Mouse (Mus musculus) adrenal gland, adult 8-10 months (tissue): ENCODE results near the gene Zfand3. TPM values are rescaled to one million over a fixed set of nuclear protein-coding genes. Genes with fewer than 3 reads are reported as not detected.
A peak's percentile ranks its signal among the peaks of the same experiment; 100 is the strongest.

Experiments
- DNase-seq: peaks from one replicate; pipeline ENCODE4 v3.0.0; 2022
- total RNA-seq, 4 experiments: library from RNA; stranded (reverse); gene quantifications; 2 replicates each; pipeline ENCODE4 v1.2.4; 2022

Zfand3 gene
- total RNA-seq, 4 experiments from 2014 or later = 150 to 175 (median 171) TPM

GRCm38 (mm10) chr17:30155411-30155925, 150.9 kb downstream of the Zfand3 start:
- DNase-seq = no peak

GRCm38 (mm10) chr17:30158419-30159108, 154.0 kb downstream of the Zfand3 start:
- no peak for DNase-seq

GRCm38 (mm10) chr17:30159341-30159740, 154.8 kb downstream of the Zfand3 start:
- DNase-seq = no peak

- DNase-seq = no peak
Measured at GRCm38 (mm10) chr17:30160823-30161432, 156.4 kb downstream of the Zfand3 start.

GRCm38 (mm10) chr17:30162983-30163382, 158.4 kb downstream of the Zfand3 start:
- DNase-seq = no peak

- no peak for DNase-seq
Measured at GRCm38 (mm10) chr17:30163793-30164192, 159.3 kb downstream of the Zfand3 start.

- no peak for DNase-seq
Measured at GRCm38 (mm10) chr17:30164818-30165217, 160.3 kb downstream of the Zfand3 start.

- peak; percentile 57 for DNase-seq
Measured at GRCm38 (mm10) chr17:30177435-30177834, 172.9 kb downstream of the Zfand3 start.

- DNase-seq = no peak
Measured at GRCm38 (mm10) chr17:30178402-30178801, 173.9 kb downstream of the Zfand3 start.

GRCm38 (mm10) chr17:30180197-30180596, 175.7 kb downstream of the Zfand3 start:
- DNase-seq = no peak

- no peak for DNase-seq
Measured at GRCm38 (mm10) chr17:30181554-30181953, 177.0 kb downstream of the Zfand3 start.

GRCm38 (mm10) chr17:30182063-30182462, 177.5 kb downstream of the Zfand3 start:
- no peak for DNase-seq

GRCm38 (mm10) chr17:30183561-30183960, 179.0 kb downstream of the Zfand3 start:
- no peak for DNase-seq

GRCm38 (mm10) chr17:30187154-30187553, 182.6 kb downstream of the Zfand3 start:
- no peak for DNase-seq

- no peak for DNase-seq
Measured at GRCm38 (mm10) chr17:30187581-30187980, 183.0 kb downstream of the Zfand3 start.

GRCm38 (mm10) chr17:30188031-30188981, 183.8 kb downstream of the Zfand3 start:
- DNase-seq = no peak

- DNase-seq = no peak
Measured at GRCm38 (mm10) chr17:30191097-30191640, 186.6 kb downstream of the Zfand3 start.

GRCm38 (mm10) chr17:30192416-30193005, 188.0 kb downstream of the Zfand3 start:
- no peak for DNase-seq

GRCm38 (mm10) chr17:30193615-30194014, 189.1 kb downstream of the Zfand3 start:
- peak; percentile 6 for DNase-seq

GRCm38 (mm10) chr17:30194091-30194490, 189.6 kb downstream of the Zfand3 start:
- DNase-seq = peak; percentile 36

GRCm38 (mm10) chr17:30194629-30195445, 190.3 kb downstream of the Zfand3 start:
- DNase-seq = peak; percentile 17
